In genomic region chr1:128064716-128065115, GRCm38 (mm10) we compare ENCODE assay signal across 21 mouse cellular contexts.
"Had no signal": no experiment of that assay in that cellular context is flagged by ENCODE, and none has a peak within 500 bp of the region (broad histone marks: within the 10 kb centered on the region; RNA-seq: fewer than 3 reads in every experiment).

No protein-coding gene starts in this region.

- DNase-seq: kidney, adult 11 months; kidney, adult 8-10 months; kidney, postnatal 10 days; kidney, postnatal 36 days; layer of hippocampus, postnatal 36 days; liver; lung, adult 18-20 months; lung, postnatal 10 days; lung, postnatal 36 days; retina, postnatal 1 day; thymus, postnatal 25 days had no signal

- ATAC-seq: liver, embryonic 12.5 days; midbrain, embryonic 13.5 days; midbrain, embryonic 16.5 days had no signal

- H3K36me3 ChIP-seq: liver, embryonic 15.5 days; lung, embryonic 15.5 days; neural tube, embryonic 13.5 days had no signal

- H3K9me3 ChIP-seq: kidney, embryonic 15.5 days; limb, embryonic 13.5 days; liver, embryonic 12.5 days; liver, embryonic 15.5 days; lung, embryonic 15.5 days; midbrain, embryonic 13.5 days; neural tube, embryonic 13.5 days had no signal

- H3K4me3 ChIP-seq: kidney, embryonic 15.5 days; left cerebral cortex, adult 2 months; limb, embryonic 13.5 days; liver, embryonic 12.5 days; liver, embryonic 15.5 days; lung, embryonic 15.5 days; midbrain, embryonic 13.5 days; myocyte; neural tube, embryonic 13.5 days had no signal

- H3K27ac ChIP-seq: kidney, embryonic 15.5 days; left cerebral cortex, adult 2 months; limb, embryonic 13.5 days; liver, embryonic 12.5 days; liver, embryonic 15.5 days; lung, embryonic 15.5 days; midbrain, embryonic 13.5 days; neural tube, embryonic 13.5 days had no signal

- H3K4me1 ChIP-seq: kidney, embryonic 15.5 days; lung, embryonic 15.5 days; midbrain, embryonic 13.5 days had no signal

- H3K27me3 ChIP-seq: kidney, embryonic 15.5 days; limb, embryonic 13.5 days; liver, embryonic 12.5 days; liver, embryonic 15.5 days; lung, embryonic 15.5 days; midbrain, embryonic 13.5 days; neural tube, embryonic 13.5 days had no signal
